Mouse (Mus musculus) cortical plate, adult 2 months (tissue): ENCODE measurements around the gene Itk. TPM values are rescaled to one million over a fixed set of nuclear protein-coding genes. Genes with fewer than 3 reads are reported as not detected.

Source experiments
- H3K27ac ChIP-seq: fragments of 200-500 bp; 2 replicates; pipeline ENCODE4 v1.5.1; 2012; ENCODE audit warnings: low read length, control low read depth, inconsistent platforms; ENCODE audit not compliant: insufficient read depth
- H3K4me1 ChIP-seq: fragments of 200-500 bp; 2 replicates; pipeline ENCODE4 v1.6.1; 2011; ENCODE audit warnings: low read length; ENCODE audit not compliant: control insufficient read depth, insufficient read depth
- H3K4me3 ChIP-seq: fragments of 200-500 bp; 2 replicates; pipeline ENCODE4 v1.5.1; 2011; ENCODE audit warnings: mild to moderate bottlenecking, low read length, control low read depth; ENCODE audit not compliant: insufficient read depth
- CTCF ChIP-seq: fragments of 200-500 bp; IDR thresholded peaks from 2 replicates; pipeline ENCODE4 v1.5.1; 2011; ENCODE audit warnings: mild to moderate bottlenecking, control low read depth, low read length; ENCODE audit not compliant: insufficient read depth; ENCODE audit errors: extremely low read depth
- POLR2A ChIP-seq: fragments of 200-500 bp; IDR thresholded peaks from 2 replicates; pipeline ENCODE4 v1.6.1; 2011; ENCODE audit warnings: mild to moderate bottlenecking, low read length, control low read depth; ENCODE audit not compliant: insufficient read depth; ENCODE audit errors: extremely low read depth
- polyA plus RNA-seq: library from polyadenylated mRNA; depleted of rRNA; stranded (reverse); fragments of >200 nt; gene quantifications from 2 replicates; pipeline ENCODE4 v1.2.3, GENCODE M21; 2012

Itk gene
- polyA plus RNA-seq, 1 experiment = 0.23 TPM

GRCm38 (mm10) chr11:46332217-46332616 lies 57.1 kb downstream of the Itk start:
- TF ChIP-seq CTCF (no peak), POLR2A (no peak)
- no peak overlapping the region for H3K4me3 ChIP-seq
- no peaks in the 10 kb centered on the region for H3K4me1 ChIP-seq
- no peak overlapping the region for H3K27ac ChIP-seq

GRCm38 (mm10) chr11:46326271-46327015 lies 62.9 kb downstream of the Itk start:
- H3K27ac ChIP-seq = no peak overlapping the region
- no peaks in the 10 kb centered on the region for H3K4me1 ChIP-seq
- no peak overlapping the region for H3K4me3 ChIP-seq
- TF ChIP-seq POLR2A (no peak), CTCF (no peak)

- TF ChIP-seq CTCF = no peak
- Histone ChIP-seq H3K27ac (no peak overlapping the region), H3K4me3 (no peak overlapping the region), H3K4me1 (no peaks in the 10 kb centered on the region)
Observed at GRCm38 (mm10) chr11:46321559-46321958, 67.8 kb downstream of the Itk start.

GRCm38 (mm10) chr11:46314534-46314933 lies 74.8 kb downstream of the Itk start:
- Histone ChIP-seq H3K4me1 (peaks cover 9% of the 10 kb centered on the region), H3K27ac (peak overlapping the region; percentile 83), H3K4me3 (no peak overlapping the region)
- TF ChIP-seq POLR2A (no peak), CTCF (no peak)

GRCm38 (mm10) chr11:46313851-46314250 lies 75.5 kb downstream of the Itk start:
- TF ChIP-seq CTCF = no peak
- peak; percentile 34; the same call in 1 of the 2 replicates for TF ChIP-seq POLR2A
- Histone ChIP-seq H3K4me1 (peaks cover 9% of the 10 kb centered on the region), H3K4me3 (no peak overlapping the region), H3K27ac (peak overlapping the region; percentile 92)

- H3K4me3 ChIP-seq = peak within 1 kb of the TSS; percentile 100
- TF ChIP-seq POLR2A = no peak
- TF ChIP-seq CTCF = no peak
- H3K4me1 ChIP-seq = peaks cover 10% of the 10 kb centered on the region
- peak within 1 kb of the TSS; percentile 99 for H3K27ac ChIP-seq
Observed at GRCm38 (mm10) chr11:46312523-46313035, 76.7 kb downstream of the Itk start, which contains the start of gene Cyfip2. Gene Cyfip2, minus strand, starts transcription at chr11:46312859.

- no peak for TF ChIP-seq CTCF
- peak; percentile 76 for TF ChIP-seq POLR2A
- peak overlapping the region; percentile 99 for H3K27ac ChIP-seq
- peaks cover 10% of the 10 kb centered on the region for H3K4me1 ChIP-seq
- peak overlapping the region; percentile 100 for H3K4me3 ChIP-seq
Observed at GRCm38 (mm10) chr11:46311703-46312522, 77.4 kb downstream of the Itk start.

- Histone ChIP-seq H3K27ac (peak overlapping the region; percentile 99), H3K4me1 (peaks cover 13% of the 10 kb centered on the region), H3K4me3 (peak overlapping the region; percentile 100)
- TF ChIP-seq CTCF (no peak), POLR2A (no peak; the same call in 1 of the 2 replicates)
Observed at GRCm38 (mm10) chr11:46311181-46311702, 78.1 kb downstream of the Itk start.

- peak overlapping the region; percentile 40 for H3K27ac ChIP-seq
- H3K4me1 ChIP-seq = peaks cover 18% of the 10 kb centered on the region
- TF ChIP-seq CTCF (no peak), POLR2A (peak; percentile 63)
- peak overlapping the region; percentile 100 for H3K4me3 ChIP-seq
Observed at GRCm38 (mm10) chr11:46310647-46311063, 78.7 kb downstream of the Itk start.
